Mouse (Mus musculus) inflammation-experienced regulatory T-cells, adult 6 months (primary cell): ENCODE results near the gene Ano6. TPM values are rescaled to one million over a fixed set of nuclear protein-coding genes. Genes with fewer than 3 reads are reported as not detected.

Experiments
- ATAC-seq: one replicate; pipeline ENCODE4 v1.8.0; 2017
- polyA plus RNA-seq, 3 experiments: library from polyadenylated mRNA; unstranded; fragments of 100-300 nt; shearing (Covaris generic); gene quantifications; one replicate each; pipeline ENCODE4 v1.2.1; 2017

The Ano6 gene
- polyA plus RNA-seq, 3 experiments from 2014 or later, result 37.0 to 46.4 (median 44.4) TPM

DNA sequence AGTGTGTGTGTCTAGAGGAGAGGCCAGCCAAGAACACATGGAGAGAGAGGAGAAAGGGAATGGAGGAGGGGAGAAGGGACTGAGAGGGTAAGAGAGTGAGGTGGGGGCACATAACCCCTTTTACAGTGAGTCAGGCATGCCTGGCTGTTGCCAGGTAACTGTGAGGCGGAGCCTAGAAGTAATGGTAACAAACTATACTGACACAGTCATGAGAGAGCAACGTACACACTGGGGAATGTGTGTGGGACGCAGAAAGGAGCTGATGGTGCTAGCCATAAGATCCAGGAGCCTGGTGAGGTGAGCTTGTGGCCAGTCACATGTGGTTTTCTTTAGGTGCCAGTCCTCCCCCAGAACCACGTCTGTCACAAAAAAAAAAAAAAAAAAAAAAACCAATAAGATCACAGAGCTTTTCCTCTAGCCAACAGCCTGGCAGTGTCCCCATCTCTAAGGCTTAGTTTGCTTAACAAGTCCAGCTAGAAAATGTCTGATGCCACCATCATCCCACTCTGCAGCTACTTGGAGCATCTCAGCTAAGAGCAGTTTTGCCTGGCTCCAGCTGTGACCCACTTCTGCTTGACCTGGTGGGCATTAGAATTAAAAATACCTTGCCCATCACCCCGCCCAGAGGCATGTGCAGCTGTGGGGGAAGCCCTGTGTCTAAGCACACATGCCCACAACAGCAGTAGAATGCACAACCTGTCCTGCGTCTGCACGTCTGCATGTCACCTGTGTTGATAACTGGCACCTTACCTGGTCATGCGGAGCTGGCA is 186.7 kb downstream of the Ano6 start:
- no peak for ATAC-seq

DNA sequence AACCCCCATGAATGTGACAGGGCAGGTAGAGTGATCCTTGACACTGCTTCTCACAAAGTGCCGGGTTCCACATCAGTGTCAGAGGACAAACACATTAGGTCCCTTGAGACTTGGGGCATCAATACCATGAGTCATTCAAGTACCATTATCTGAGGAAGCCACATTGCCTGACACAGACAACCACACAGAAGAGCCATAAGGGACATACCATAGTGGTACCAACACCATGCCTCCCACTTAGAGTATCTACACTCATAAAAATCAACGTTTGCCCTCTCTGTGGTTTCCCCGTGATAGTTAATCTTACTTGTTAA is 187.3 kb downstream of the Ano6 start:
- no peak for ATAC-seq

DNA sequence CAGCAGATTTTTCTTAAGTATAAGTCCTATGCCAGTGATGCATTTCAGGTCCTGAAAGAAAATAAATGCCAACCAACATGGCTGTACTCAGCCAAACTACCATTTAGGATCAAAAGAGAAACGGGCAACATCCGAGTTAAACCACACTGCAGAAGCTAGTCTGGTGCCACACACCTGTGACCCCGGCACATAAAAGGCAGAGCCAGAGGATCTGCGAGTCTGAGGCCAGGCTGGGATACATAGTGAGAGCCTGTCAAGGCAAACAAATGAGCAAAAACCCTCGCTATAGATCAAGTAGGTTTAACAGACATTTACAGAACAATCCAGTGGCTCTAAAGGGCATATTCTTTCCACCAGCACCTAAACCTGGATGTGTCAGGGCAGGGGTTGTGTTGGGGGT is 190.0 kb downstream of the Ano6 start:
- ATAC-seq, result no peak

DNA sequence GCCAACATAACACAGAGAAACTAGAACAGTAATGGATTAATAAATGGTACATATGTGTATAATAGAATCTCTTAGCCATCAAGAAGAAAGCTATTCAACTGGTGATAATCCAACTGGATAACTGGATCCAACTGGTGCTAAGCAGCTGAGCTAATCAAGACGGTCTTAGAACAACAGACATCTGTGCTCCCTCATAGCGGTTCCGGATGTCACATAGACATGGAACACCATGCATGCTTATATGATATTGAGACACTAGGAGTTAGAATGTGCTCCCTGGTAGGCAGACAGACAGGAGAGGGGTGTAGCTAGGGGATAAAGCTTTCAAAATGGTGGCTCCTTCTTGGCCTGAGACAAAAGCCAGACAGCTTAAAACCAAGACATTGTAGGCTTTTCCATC is 197.3 kb downstream of the Ano6 start:
- ATAC-seq, result no peak

DNA sequence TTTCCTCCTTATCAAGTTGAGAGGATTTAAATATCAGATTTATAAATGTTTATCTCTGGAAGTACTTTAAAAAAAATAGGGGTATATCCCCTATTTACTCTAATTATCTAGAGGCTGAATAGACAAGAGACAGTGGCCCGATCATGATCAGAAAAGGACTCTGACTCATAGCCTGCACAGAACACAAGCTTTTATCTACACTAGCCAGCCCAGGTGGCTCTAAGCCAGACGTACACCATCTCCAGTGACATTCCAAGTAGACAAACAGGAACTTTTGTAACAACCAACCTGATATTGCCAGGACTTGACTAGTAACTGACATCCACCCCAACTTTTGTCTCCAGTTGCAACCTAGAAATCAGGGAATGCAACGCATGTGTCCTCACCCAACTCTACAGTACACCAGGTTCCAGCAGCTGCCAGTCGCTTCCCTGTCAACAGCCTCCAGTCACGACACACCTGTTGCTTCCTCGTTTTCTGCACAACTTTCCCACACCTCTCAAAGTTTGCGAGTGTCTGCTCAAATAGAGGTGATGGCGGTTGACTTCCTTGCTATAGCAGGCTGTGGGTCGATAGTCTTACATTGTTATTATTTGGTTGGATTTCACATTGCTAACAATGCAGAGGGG is 199.0 kb downstream of the Ano6 start:
- ATAC-seq, result no peak

DNA sequence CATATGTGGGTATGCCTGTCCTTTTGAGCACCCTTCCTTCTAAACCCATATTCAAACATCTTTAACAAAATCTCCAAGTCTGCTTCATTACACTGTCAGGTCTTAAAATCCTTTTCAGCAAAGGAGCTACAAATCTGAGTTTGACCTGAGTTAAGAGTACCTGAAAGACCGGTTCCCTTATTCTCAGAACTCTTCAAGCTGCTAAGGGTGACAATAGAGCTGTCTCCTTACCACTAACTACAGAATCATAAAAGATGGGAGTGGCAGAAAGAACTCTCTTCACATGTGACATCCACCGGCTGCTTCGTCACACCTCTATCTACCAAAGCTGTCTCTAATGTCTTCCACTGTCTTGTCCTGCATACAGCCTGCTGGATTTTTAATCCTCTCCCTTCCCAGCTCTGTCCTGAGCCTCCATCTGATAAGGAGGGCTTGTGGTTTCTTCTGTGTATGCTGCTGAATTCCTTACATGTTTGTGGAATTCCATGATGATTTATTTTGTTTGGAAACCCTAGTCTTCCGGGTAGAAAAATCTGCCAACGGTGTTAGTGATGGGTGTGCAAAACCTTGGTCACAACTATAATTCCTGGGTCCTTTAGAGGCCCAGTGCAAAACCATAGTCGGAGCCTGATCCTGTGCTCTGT is 212.4 kb downstream of the Ano6 start:
- no peak for ATAC-seq

DNA sequence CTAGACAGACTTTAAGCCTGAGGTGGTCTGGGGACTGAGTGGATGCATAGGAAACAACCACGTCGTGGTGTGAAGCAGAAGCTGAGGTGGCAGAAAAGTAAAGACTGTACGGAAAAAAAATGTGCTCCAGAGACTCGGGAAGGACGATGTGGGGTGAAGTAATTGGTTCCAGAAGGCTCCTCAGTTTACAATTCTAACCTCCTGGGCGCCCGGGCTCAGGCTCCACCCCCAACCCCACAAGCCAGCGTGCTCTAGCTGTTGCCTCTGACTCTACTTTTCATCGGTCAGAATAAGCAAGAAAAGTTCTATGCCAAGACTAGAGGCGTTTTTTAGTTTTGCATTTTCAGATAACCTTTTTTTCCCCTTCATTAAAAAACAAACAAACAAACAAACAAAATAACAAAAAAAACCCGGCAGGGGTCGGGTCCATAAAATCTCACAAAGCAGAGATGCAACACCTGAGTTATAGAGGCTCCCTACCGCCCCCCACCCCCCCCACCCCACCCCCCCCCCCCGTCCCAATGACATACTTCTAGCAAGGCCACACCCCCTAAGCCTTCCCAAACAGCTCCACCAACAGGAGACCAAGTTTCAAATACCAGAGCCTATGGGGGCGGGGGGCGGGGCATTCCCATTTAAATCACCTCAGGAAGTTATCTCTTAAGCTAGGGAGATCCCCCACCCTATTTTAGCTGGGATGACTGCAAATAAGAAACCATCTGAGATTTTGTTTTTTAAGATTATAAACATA is 221.2 kb downstream of the Ano6 start:
- ATAC-seq, result no peak

DNA sequence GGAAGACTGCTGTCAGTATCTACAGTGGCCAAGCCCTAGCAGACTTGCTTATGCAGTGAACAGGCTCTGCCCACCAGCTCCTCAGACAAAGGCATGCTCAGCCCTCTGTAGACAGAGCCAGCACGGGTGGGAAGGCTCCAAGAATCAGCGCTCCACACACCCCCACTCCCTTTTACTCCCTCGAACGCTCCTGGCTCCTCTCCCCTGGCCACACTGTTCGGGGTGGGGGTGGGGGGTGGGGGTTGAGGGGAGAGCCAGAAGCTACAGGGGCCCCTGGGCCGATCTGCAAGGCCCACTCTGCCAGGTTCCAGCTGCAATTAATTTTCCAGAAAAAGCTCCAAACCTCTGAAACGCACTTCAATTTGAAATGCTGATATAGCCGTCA is 221.7 kb downstream of the Ano6 start:
- no peak for ATAC-seq

DNA sequence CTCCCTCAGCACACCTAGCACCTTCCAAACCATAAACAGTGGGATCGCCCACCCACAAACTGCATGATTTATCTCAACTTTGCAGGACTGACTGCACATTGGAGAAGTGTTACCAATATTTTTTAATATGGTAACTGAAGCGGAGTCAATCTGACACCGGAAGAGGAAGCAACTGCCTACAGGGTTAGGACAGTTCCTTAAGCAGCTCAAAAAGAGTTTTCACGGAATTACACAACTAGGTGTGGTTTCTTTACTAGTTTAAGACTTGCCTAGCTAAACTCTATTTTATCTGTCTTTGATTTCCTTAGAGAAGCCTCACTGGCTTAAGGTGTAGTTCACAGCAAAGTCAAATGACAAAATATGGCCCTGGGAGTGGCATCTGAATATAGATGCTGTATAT is 223.9 kb downstream of the Ano6 start:
- no peak for ATAC-seq

DNA sequence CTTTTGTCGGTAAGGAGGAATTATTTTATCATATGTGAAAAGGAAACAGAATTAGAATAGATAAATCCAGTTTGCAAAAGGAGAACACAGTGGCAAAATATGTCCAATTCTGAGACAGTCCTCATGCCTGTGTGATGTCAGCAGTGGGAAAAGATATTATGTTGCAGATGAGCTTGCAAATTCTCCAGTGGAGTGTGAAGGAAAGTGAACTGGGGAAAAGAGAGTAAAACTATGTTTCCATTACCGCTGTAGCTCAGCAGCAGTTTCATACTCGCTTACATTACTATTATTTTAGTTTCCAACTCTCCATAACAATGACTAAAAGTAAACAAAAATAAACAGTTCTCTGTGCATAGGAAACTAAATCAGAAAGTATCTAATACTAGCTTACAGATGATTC is 229.8 kb downstream of the Ano6 start:
- no peak for ATAC-seq

DNA sequence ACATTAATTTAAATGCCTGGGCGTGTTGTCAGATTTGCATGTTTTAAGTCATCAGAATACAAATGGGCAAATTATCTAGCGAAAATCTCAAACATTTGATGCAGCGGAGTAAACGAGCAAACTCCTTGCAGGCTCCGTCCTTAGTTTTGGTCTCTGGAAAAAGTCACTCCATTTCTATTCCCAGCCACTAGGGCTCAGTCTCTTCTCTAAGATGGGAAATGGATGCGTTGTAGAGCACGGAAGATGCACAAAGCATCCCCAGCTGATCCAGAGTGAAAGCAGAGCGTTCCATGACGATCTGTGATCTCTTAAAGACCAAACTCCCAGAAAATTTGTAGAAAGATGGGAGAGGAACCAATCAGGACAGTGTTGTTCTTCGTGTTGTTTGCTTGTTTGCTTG is 230.9 kb downstream of the Ano6 start:
- no peak for ATAC-seq

Other genes starting within 250 kb of the Ano6 start
- gene Dbx2, start 134.9 kb upstream of the Ano6 start, polyA plus RNA-seq, result not detected